Mouse (Mus musculus) cerebellum, adult 2 months (tissue): ENCODE measurements around the gene Nme9.

Experiments
- CTCF ChIP-seq: fragments of 200-500 bp; IDR thresholded peaks from 2 replicates; pipeline ENCODE4 v1.5.1; 2011; ENCODE audit warnings: low read depth, mild to moderate bottlenecking, control low read depth, low read length, moderate library complexity, borderline replicate concordance; ENCODE audit not compliant: insufficient read depth
- POLR2A ChIP-seq: fragments of 200-500 bp; IDR thresholded peaks from 2 replicates; pipeline ENCODE4 v1.6.1; 2011; ENCODE audit warnings: low read length, control low read depth, borderline replicate concordance; ENCODE audit not compliant: insufficient read depth

DNA sequence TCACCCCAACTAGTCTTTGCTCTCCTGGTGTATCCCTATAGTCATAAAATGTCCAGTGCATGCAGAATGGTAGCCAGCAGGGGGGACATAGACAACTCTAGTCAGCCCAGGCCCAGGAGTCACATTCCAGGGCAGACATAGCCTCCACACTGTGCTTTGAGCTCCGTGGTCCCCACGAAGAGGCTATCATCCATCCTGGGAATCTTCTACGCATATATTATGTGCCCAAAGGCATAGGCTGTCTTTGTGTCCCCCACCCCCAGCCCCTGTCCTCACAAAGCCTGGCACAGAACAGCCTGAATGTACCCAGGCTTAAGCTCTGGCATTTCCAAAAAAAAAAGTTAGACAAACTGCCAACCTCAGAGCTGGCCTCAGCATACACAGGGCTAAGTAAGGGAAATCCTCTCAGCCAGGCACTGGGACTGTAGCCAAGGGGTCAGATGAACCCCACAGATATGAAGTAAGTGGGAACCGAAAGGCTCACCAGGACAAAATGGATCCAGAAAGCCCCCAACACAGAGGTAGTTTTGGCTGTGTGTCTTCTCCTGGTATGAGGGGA lies 33.9 kb upstream of the Nme9 start:
- TF ChIP-seq CTCF (no peak), POLR2A (no peak)
